Mouse (Mus musculus) heart, embryonic 14.5 days (tissue): ENCODE measurements around the gene Ppp3r1. TPM values are rescaled to one million over a fixed set of nuclear protein-coding genes. Genes with fewer than 3 reads are reported as not detected.
A peak's percentile ranks its signal among the peaks of the same experiment; 100 is the strongest.

Experiments
- ATAC-seq: fragments of 200-750 bp; cut with Nextera tagmentation; 2 replicates; pipeline ENCODE4 v1.8.0; 2017; ENCODE audit warnings: low read depth, moderate TSS enrichment; ENCODE audit not compliant: insufficient number of reproducible peaks, insufficient read depth, low FRiP score
- H3K27ac ChIP-seq, 2 experiments: fragments of 200-500 bp in 1 of 2; fragments of 300-500 bp in 1 of 2; sonication (generic) in 1 of 2; replicated peaks in 1 of 2; 2 replicates each; pipeline ENCODE4 v1.5.1; 2012 to 2014; ENCODE audit warnings: low read depth in 2 of 2, low read length in 2 of 2, control low read depth in 1 of 2, mild to moderate bottlenecking in 1 of 2, mixed read lengths in 1 of 2; ENCODE audit not compliant: control insufficient read depth in 1 of 2, insufficient read depth in 1 of 2
- H3K27me3 ChIP-seq: fragments of 300-500 bp; sonication (generic); 2 replicates; pipeline ENCODE4 v1.6.1; 2014; ENCODE audit warnings: mild to moderate bottlenecking, low read length, control low read depth; ENCODE audit not compliant: control insufficient read depth, insufficient read depth
- H3K36me3 ChIP-seq: fragments of 300-500 bp; sonication (generic); 2 replicates; pipeline ENCODE4 v1.6.1; 2014; ENCODE audit warnings: mild to moderate bottlenecking, control low read depth, low read length, mixed read lengths; ENCODE audit not compliant: control insufficient read depth, insufficient read depth
- H3K4me1 ChIP-seq, 2 experiments: fragments of 200-500 bp in 1 of 2; fragments of 300-500 bp in 1 of 2; sonication (generic) in 1 of 2; 2 replicates each; pipeline ENCODE4 v1.6.1; 2012 to 2014; ENCODE audit warnings: low read length in 2 of 2, control low read depth in 1 of 2, mixed read lengths in 1 of 2; ENCODE audit not compliant: control insufficient read depth in 2 of 2, insufficient read depth in 2 of 2
- H3K4me2 ChIP-seq: fragments of 300-500 bp; sonication (generic); 2 replicates; pipeline ENCODE4 v1.6.1; 2014; ENCODE audit warnings: mild to moderate bottlenecking, low read length
- H3K4me3 ChIP-seq, 2 experiments: fragments of 200-500 bp in 1 of 2; fragments of 300-500 bp in 1 of 2; sonication (generic) in 1 of 2; 2 replicates each; pipeline ENCODE4 v1.5.1; 2012 to 2014; ENCODE audit warnings: low read length in 2 of 2, mild to moderate bottlenecking in 2 of 2, control low read depth in 1 of 2, low read depth in 1 of 2, moderate library complexity in 1 of 2; ENCODE audit not compliant: control insufficient read depth in 1 of 2, insufficient read depth in 1 of 2
- H3K9ac ChIP-seq: fragments of 300-500 bp; sonication (generic); 2 replicates; pipeline ENCODE4 v1.6.1; 2014; ENCODE audit warnings: mild to moderate bottlenecking, low read length
- H3K9me3 ChIP-seq: fragments of 300-500 bp; sonication (generic); 2 replicates; pipeline ENCODE4 v1.6.1; 2016; ENCODE audit warnings: low read length, control low read depth; ENCODE audit not compliant: control insufficient read depth
- WGBS: fragments of 180-500 bp; shearing (Covaris S2); extraction: QIAGEN DNeasy Blood & Tissue Kit; methylation state at CpG from one replicate; pipeline ENCODE4 v1.1.7; 2014; 5-methylcytosine and 5-hydroxymethylcytosine counted together
- polyA plus RNA-seq: library from polyadenylated mRNA; unstranded; fragments of >200 nt; fragmentation: Nextera tagmentation; extraction: Ambion mirVana; gene quantifications from 2 replicates; pipeline ENCODE4 v1.2.1, GENCODE M21; 2014

Ppp3r1 gene
- polyA plus RNA-seq, 1 experiment from 2014 or later = 82.3 TPM

DNA sequence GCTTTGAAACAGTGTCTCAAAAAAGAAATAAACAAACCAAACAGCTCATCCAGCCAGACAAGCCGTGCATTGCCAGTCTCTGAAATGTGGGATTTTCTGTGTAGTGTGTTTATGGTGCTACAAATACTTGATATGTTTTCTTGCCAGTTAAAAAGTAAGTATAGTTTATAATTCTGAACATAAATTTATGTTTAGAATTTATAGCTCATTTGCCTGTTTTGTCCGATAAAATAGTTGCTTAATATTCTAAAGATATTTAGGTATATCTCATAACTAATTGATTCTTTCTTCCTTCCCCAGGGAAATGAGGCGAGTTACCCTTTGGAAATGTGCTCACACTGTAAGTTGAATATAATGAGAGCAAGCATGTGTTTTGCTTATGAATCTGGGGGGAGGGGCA, 22.7 kb downstream of the Ppp3r1 start, which contains the start of gene Wdr92:
TSS of gene Wdr92 (plus strand) at position 301 of the 400 bp plus-strand sequence.
- H3K36me3 ChIP-seq = peaks cover 7% of the 10 kb centered on the region; the same call in 1 of the 2 replicates
- no peaks in the 10 kb centered on the region for H3K4me1 ChIP-seq
- H3K4me2 ChIP-seq = no peak within 1 kb of the TSS
- ATAC-seq = no peak
- H3K27me3 ChIP-seq = no peaks in the 10 kb centered on the region
- no peaks in the 10 kb centered on the region for H3K9me3 ChIP-seq
- 88% methylated on average over 3 of the region's 3 CpGs for WGBS
- no peak within 1 kb of the TSS for H3K27ac ChIP-seq
- no peak within 1 kb of the TSS for H3K9ac ChIP-seq
- no peak within 1 kb of the TSS for H3K4me3 ChIP-seq

DNA sequence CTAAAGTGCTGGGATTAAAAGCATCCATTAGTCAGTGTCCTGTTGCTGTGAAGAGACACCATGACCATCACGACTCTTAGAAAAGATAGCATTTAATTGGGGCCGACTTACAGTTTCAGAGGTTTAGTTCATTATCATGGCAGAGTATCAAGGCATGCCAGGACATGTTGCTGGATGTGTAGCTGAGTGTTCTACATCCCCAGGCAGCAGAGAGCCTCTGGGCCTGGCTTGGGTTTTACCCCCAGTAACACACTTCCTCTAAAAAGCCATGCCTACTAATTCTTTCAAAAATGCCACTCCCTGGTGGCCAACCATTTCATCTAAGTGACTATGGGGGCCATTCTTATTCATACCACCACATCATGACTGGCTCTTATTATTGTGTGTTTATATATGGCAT, 24.1 kb downstream of the Ppp3r1 start:
- Histone ChIP-seq H3K36me3 (peaks cover 7% of the 10 kb centered on the region; the same call in 1 of the 2 replicates), H3K27ac (no peak overlapping the region), H3K27me3 (no peaks in the 10 kb centered on the region), H3K9me3 (no peaks in the 10 kb centered on the region), H3K9ac (no peak overlapping the region), H3K4me3 (no peak overlapping the region), H3K4me2 (no peak overlapping the region), H3K4me1 (no peaks in the 10 kb centered on the region)
- 90% methylated on average over 2 of the region's 2 CpGs for WGBS
- ATAC-seq = no peak

DNA sequence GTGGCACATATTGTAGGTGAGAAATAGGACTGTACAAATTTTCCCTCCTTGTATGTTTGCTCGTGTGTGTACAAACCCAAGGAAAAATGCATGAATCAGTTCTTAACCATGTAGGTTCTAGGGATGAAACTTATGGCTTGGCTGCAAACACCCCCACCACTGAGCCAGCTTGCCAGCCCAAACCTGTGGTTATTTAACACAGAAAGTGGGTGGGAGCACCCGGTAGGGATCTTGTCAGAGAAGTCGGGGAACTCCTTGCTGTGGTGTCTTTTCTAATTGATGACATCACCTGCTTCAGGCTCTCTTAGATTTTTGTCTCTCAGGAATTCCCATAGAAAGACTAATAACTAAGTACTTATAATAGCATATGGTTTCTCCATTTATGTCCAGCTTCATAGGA, 28.6 kb downstream of the Ppp3r1 start:
- 84% methylated on average over 3 of the region's 3 CpGs for WGBS
- no peak overlapping the region for H3K9ac ChIP-seq

GRCm38 (mm10) chr11:17188786-17189185, 29.7 kb downstream of the Ppp3r1 start:
- H3K9ac ChIP-seq = no peak overlapping the region
- 90% methylated on average over 3 of the region's 3 CpGs for WGBS
- no peak for ATAC-seq

More for the DNA sequence above, 28.6 kb downstream of the Ppp3r1 start:
- Histone ChIP-seq H3K27ac (no peak overlapping the region), H3K27me3 (no peaks in the 10 kb centered on the region), H3K4me2 (no peak overlapping the region), H3K4me1 (0 out of 4 replicates have a peak, but pooled peaks cover 0 to 2% of the 10 kb centered on the region in 2 experiments), H3K36me3 (peaks cover 9% of the 10 kb centered on the region; the same call in 1 of the 2 replicates), H3K9me3 (no peaks in the 10 kb centered on the region), H3K4me3 (no peak overlapping the region)
- ATAC-seq = no peak

GRCm38 (mm10) chr11:17192151-17192844, 33.2 kb downstream of the Ppp3r1 start:
- WGBS = 63% methylated on average over 9 of the region's 9 CpGs
- Histone ChIP-seq H3K9ac (no peak overlapping the region), H3K27me3 (no peaks in the 10 kb centered on the region), H3K4me2 (no peak overlapping the region), H3K4me3 (no peak overlapping the region), H3K9me3 (no peaks in the 10 kb centered on the region), H3K4me1 (0 out of 4 replicates have a peak, but pooled peaks cover 0 to 2% of the 10 kb centered on the region in 2 experiments), H3K27ac (0 out of 4 replicates have a peak overlapping the region, but pooled peaks of 1 of the 2 experiments have one; percentile 17), H3K36me3 (peaks cover 35% of the 10 kb centered on the region)
- no peak for ATAC-seq

More at GRCm38 (mm10) chr11:17188786-17189185, 29.7 kb downstream of the Ppp3r1 start:
- H3K27me3 ChIP-seq = no peaks in the 10 kb centered on the region
- peaks cover 9% of the 10 kb centered on the region; the same call in 1 of the 2 replicates for H3K36me3 ChIP-seq
- H3K27ac ChIP-seq = no peak overlapping the region
- no peak overlapping the region for H3K4me3 ChIP-seq
- H3K4me1 ChIP-seq = 0 out of 4 replicates have a peak, but pooled peaks cover 0 to 2% of the 10 kb centered on the region in 2 experiments
- H3K4me2 ChIP-seq = no peak overlapping the region
- no peaks in the 10 kb centered on the region for H3K9me3 ChIP-seq

- Histone ChIP-seq H3K9me3 (no peaks in the 10 kb centered on the region), H3K27ac (no peak overlapping the region), H3K9ac (no peak overlapping the region), H3K36me3 (peaks cover 92% of the 10 kb centered on the region), H3K4me3 (no peak overlapping the region), H3K4me1 (no peaks in the 10 kb centered on the region), H3K27me3 (no peaks in the 10 kb centered on the region), H3K4me2 (no peak overlapping the region)
- WGBS = 90% methylated on average over 5 of the region's 5 CpGs
- ATAC-seq = no peak
Measured at GRCm38 (mm10) chr11:17199170-17199569, 40.1 kb downstream of the Ppp3r1 start.

GRCm38 (mm10) chr11:17199840-17200501, 40.9 kb downstream of the Ppp3r1 start:
- no peak overlapping the region for H3K4me2 ChIP-seq
- H3K4me1 ChIP-seq = no peaks in the 10 kb centered on the region
- no peak overlapping the region for H3K9ac ChIP-seq
- no peaks in the 10 kb centered on the region for H3K9me3 ChIP-seq
- peaks cover 91% of the 10 kb centered on the region for H3K36me3 ChIP-seq
- WGBS = 87% methylated on average over 3 of the region's 3 CpGs
- no peak overlapping the region for H3K27ac ChIP-seq
- ATAC-seq = no peak
- no peak overlapping the region for H3K4me3 ChIP-seq
- no peaks in the 10 kb centered on the region for H3K27me3 ChIP-seq
